Mouse (Mus musculus) olfactory bulb, adult 2 months (tissue): ENCODE data around the gene Zc3h18.

ENCODE experiments used
- CTCF ChIP-seq: fragments of 200-500 bp; IDR thresholded peaks from 2 replicates; pipeline ENCODE4 v1.5.1; 2012; ENCODE audit warnings: low read depth, mild to moderate bottlenecking, low read length, moderate library complexity; ENCODE audit not compliant: insufficient read depth
- POLR2A ChIP-seq: fragments of 200-500 bp; IDR thresholded peaks from 2 replicates; pipeline ENCODE4 v1.6.1; 2012; ENCODE audit warnings: mild to moderate bottlenecking, low read depth, low read length, moderate library complexity; ENCODE audit not compliant: insufficient read depth

DNA sequence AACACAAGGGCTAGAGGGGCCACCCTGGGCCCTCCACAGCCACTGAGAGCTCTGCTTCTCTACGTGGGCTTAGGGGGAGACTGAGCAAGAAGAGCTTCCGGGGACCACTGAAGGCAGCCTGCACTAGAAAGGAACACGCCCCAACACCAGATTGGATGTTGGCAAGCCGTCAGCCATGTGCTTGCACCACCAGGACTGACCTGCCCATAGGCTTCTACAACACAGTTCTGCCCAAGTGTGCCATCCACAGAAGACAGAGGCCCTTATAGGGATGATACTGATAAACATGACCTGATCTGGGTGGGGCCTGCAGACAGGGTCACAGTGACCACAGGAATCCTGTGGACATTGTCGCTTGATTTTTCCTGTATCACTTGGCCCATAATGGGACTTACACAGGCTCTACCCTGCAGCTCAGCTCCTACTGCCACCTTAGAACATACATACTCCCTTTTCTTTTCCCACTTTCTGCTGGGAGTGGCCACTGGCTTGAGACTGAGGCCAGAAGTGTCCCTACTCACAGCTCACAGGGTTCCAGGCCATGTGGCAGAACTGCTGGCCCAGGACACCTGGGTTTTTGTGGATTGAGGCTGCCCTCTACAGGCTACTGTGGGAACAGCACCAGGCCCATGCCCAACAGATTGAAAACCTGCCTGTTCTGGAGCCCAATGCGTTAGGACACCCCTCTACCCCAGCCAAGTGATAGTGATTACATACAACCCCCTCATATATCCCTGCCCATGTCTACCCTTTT, 43.5 kb upstream of the Zc3h18 start:
- TF ChIP-seq CTCF, result peak; percentile 98
- no peak for TF ChIP-seq POLR2A
